Mouse (Mus musculus) erythroblast, adult 5-6 weeks (primary cell): ENCODE data around the gene Mvd. TPM values are rescaled to one million over a fixed set of nuclear protein-coding genes. Genes with fewer than 3 reads are reported as not detected.

Experiments
- ATAC-seq: replicated peaks from 2 replicates; pipeline ENCODE4 v1.8.0; 2016; ENCODE audit warnings: moderate number of reproducible peaks, mild to moderate bottlenecking, moderate TSS enrichment, inconsistent platforms; ENCODE audit not compliant: poor library complexity, low FRiP score, severe bottlenecking
- total RNA-seq, 2 experiments: library from RNA; stranded (forward) in 1 of 2; stranded (reverse) in 1 of 2; fragments of 150-400 nt in 1 of 2; fragments of 200-764, 138-1000 nt in 1 of 2; gene quantifications; 2 replicates each; pipeline versions ENCODE4 v1.2.3 to v1.2.4; 2015 to 2017; ENCODE audit warnings: low replicate concordance in 2 of 2

Gene Mvd
- 0.84 TPM in 1 of 2 replicates, not detected in the other for total RNA-seq (2015; ENCODE audit: low replicate concordance)
- 0.84 and 1.3 TPM in 2 replicates for total RNA-seq (2017; ENCODE audit: low replicate concordance)

GRCm38 (mm10) chr8:122443262-122444006, at the start of gene Mvd:
TSS of gene Mvd (minus strand) at chr8:122443422.
- ATAC-seq: peak; percentile 91

GRCm38 (mm10) chr8:122488387-122488786, 45.2 kb upstream of the Mvd start:
- ATAC-seq: no peak

- ATAC-seq: no peak
Measured at GRCm38 (mm10) chr8:122484831-122485230, 41.6 kb upstream of the Mvd start.

GRCm38 (mm10) chr8:122483877-122484276, 40.7 kb upstream of the Mvd start:
- no peak for ATAC-seq

GRCm38 (mm10) chr8:122482448-122482847, 39.2 kb upstream of the Mvd start:
- ATAC-seq: no peak

GRCm38 (mm10) chr8:122475580-122476320, 32.5 kb upstream of the Mvd start, which contains the start of the genes Rnf166 and Ctu2:
TSS of gene Rnf166 (minus strand) at chr8:122476064.
TSS of gene Ctu2 (plus strand) at chr8:122476143.
- peak; percentile 81 for ATAC-seq

- ATAC-seq: peak; percentile 38
Measured at GRCm38 (mm10) chr8:122474951-122475560, 31.8 kb upstream of the Mvd start.

- no peak for ATAC-seq
Measured at GRCm38 (mm10) chr8:122473911-122474421, 30.7 kb upstream of the Mvd start.

- no peak for ATAC-seq
Measured at GRCm38 (mm10) chr8:122470691-122471090, 27.5 kb upstream of the Mvd start.

GRCm38 (mm10) chr8:122469965-122470364, 26.7 kb upstream of the Mvd start:
- no peak for ATAC-seq

- ATAC-seq: no peak
Measured at GRCm38 (mm10) chr8:122469407-122469806, 26.2 kb upstream of the Mvd start.

- no peak for ATAC-seq
Measured at GRCm38 (mm10) chr8:122467816-122468215, 24.6 kb upstream of the Mvd start.

- no peak for ATAC-seq
Measured at GRCm38 (mm10) chr8:122464985-122465384, 21.8 kb upstream of the Mvd start.

GRCm38 (mm10) chr8:122463651-122464640, 20.7 kb upstream of the Mvd start:
- no peak for ATAC-seq

GRCm38 (mm10) chr8:122462510-122462909, 19.3 kb upstream of the Mvd start:
- ATAC-seq: no peak

- no peak for ATAC-seq
Measured at GRCm38 (mm10) chr8:122461473-122462148, 18.4 kb upstream of the Mvd start.

GRCm38 (mm10) chr8:122460524-122461472, 17.6 kb upstream of the Mvd start, which contains the start of gene Snai3:
TSS of gene Snai3 (minus strand) at chr8:122460733.
- ATAC-seq: no peak
